Comparison of ENCODE assay signal across 17 mouse cellular contexts in genomic region chr9:4803151-4803755, GRCm38 (mm10). TPM values are rescaled to one million over a fixed set of nuclear protein-coding genes. Genes with fewer than 3 reads are reported as not detected.
"Had no signal": no experiment of that assay in that cellular context is flagged by ENCODE, and none has a peak within 500 bp of the region (broad histone marks: within the 10 kb centered on the region; RNA-seq: fewer than 3 reads in every experiment).

No protein-coding gene starts in this region.

- H3K4me1 ChIP-seq: limb, embryonic 15.5 days; liver, embryonic 12.5 days had no signal

- H3K9me3 ChIP-seq: limb, embryonic 15.5 days; liver, embryonic 12.5 days had no signal

- H3K27me3 ChIP-seq: limb, embryonic 15.5 days; liver, embryonic 12.5 days had no signal

- H3K9ac ChIP-seq: limb, embryonic 15.5 days; liver, embryonic 12.5 days; lung, embryonic 14.5 days had no signal

- H3K4me3 ChIP-seq: limb, embryonic 15.5 days; liver, embryonic 12.5 days; myocyte had no signal

- ATAC-seq: intestine, postnatal 0 days; liver, embryonic 12.5 days had no signal

- DNase-seq: kidney, adult 9 months; kidney, postnatal 36 days; layer of hippocampus, adult 9-11 months; layer of hippocampus, postnatal 36 days; lung, embryonic 14.5 days; lung, postnatal 10 days; lung, postnatal 4 days; retina, postnatal 1 day; right cerebral cortex, postnatal 14 days; thymus, postnatal 36 days had no signal

- H3K4me2 ChIP-seq: limb, embryonic 15.5 days; liver, embryonic 12.5 days; lung, embryonic 14.5 days had no signal

- H3K36me3 ChIP-seq: limb, embryonic 15.5 days; liver, embryonic 12.5 days had no signal

- H3K27ac ChIP-seq: kidney, postnatal 0 days; limb, embryonic 15.5 days; liver, embryonic 12.5 days had no signal

RNA-seq across cellular contexts. Expression of gene Gria4, which starts 7.2 kb away (rescaled TPM):
- total RNA-seq: megakaryocyte, adult 5-6 weeks had no signal
- polyA plus RNA-seq: myocyte; spleen, adult 2 months had no signal
